Mouse (Mus musculus) adrenal gland, postnatal 25 days (tissue): ENCODE measurements around the gene Ercc6l2. TPM values are rescaled to one million over a fixed set of nuclear protein-coding genes. Genes with fewer than 3 reads are reported as not detected.

Experiments
- DNase-seq: peaks from one replicate; pipeline ENCODE4 v3.0.0; 2021; ENCODE audit warnings: mixed read lengths
- total RNA-seq: library from RNA; stranded (reverse); gene quantifications from 2 replicates; pipeline ENCODE4 v1.2.3, GENCODE M21; 2021

Ercc6l2 gene
- total RNA-seq, 1 experiment from 2014 or later = 36.2 TPM

- no peak for DNase-seq
These were observed 115.0 kb downstream of the Ercc6l2 start for GRCm38 (mm10) chr13:63929917-63930515.

GRCm38 (mm10) chr13:63930525-63930924, 115.5 kb downstream of the Ercc6l2 start:
- no peak for DNase-seq

- DNase-seq = no peak
These were observed 121.3 kb downstream of the Ercc6l2 start for GRCm38 (mm10) chr13:63936369-63936768.

GRCm38 (mm10) chr13:63940257-63940656, 125.2 kb downstream of the Ercc6l2 start:
- DNase-seq = no peak

- DNase-seq = no peak
These were observed 126.1 kb downstream of the Ercc6l2 start for GRCm38 (mm10) chr13:63941170-63941569.

GRCm38 (mm10) chr13:63943605-63944004, 128.6 kb downstream of the Ercc6l2 start:
- no peak for DNase-seq

- DNase-seq = no peak
These were observed 129.4 kb downstream of the Ercc6l2 start for GRCm38 (mm10) chr13:63944344-63945021.

Other genes with a start within 250 kb of the Ercc6l2 start
- 33.9 and 53.6 TPM in 2 replicates for gene Ptch1, start 241.6 kb upstream of the Ercc6l2 start, total RNA-seq